Mouse (Mus musculus): ENCODE measurements around the gene Commd1. TPM values are rescaled to one million over a fixed set of nuclear protein-coding genes. Genes with fewer than 3 reads are reported as not detected.

Gene Commd1
- polyA plus RNA-seq, 1 experiment: 51.1 TPM

GRCm38 (mm10) chr11:22911831-22912230 lies 70.4 kb downstream of the Commd1 start:
- WGBS: 85% methylated on average over 7 of the region's 7 CpGs
- no peak for TF ChIP-seq CTCF (IDR thresholded peaks at IDR 0.05; ENCODE audit: control insufficient read depth, insufficient read depth, low read length)
- no peak for TF ChIP-seq POLR2A (IDR thresholded peaks at IDR 0.05; ENCODE audit: borderline replicate concordance, control insufficient read depth, low read depth, low read length)
- Histone ChIP-seq H3K27ac (ENCODE audit: control insufficient read depth, insufficient read depth, low read depth, low read length, poor library complexity) (no peak overlapping the region), H3K4me3 (replicated peaks; ENCODE audit: control insufficient read depth, low read depth, low read length) (no peak overlapping the region), H3K4me1 (ENCODE audit: control insufficient read depth, insufficient read depth, low read length) (no peaks in the 10 kb centered on the region; the same call in 1 of the 2 replicates)

GRCm38 (mm10) chr11:22906453-22906865 lies 75.7 kb downstream of the Commd1 start:
- H3K27ac ChIP-seq (ENCODE audit: control insufficient read depth, insufficient read depth, low read depth, low read length, poor library complexity): no peak overlapping the region
- H3K4me3 ChIP-seq (replicated peaks; ENCODE audit: control insufficient read depth, low read depth, low read length): no peak overlapping the region
- TF ChIP-seq POLR2A (IDR thresholded peaks at IDR 0.05; ENCODE audit: borderline replicate concordance, control insufficient read depth, low read depth, low read length): no peak
- TF ChIP-seq CTCF (IDR thresholded peaks at IDR 0.05; ENCODE audit: control insufficient read depth, insufficient read depth, low read length): no peak
- H3K4me1 ChIP-seq (ENCODE audit: control insufficient read depth, insufficient read depth, low read length): no peaks in the 10 kb centered on the region; the same call in 1 of the 2 replicates

- no peak overlapping the region for H3K27ac ChIP-seq (ENCODE audit: control insufficient read depth, insufficient read depth, low read depth, low read length, poor library complexity)
- WGBS: 69% methylated on average over 2 of the region's 2 CpGs
- TF ChIP-seq POLR2A (IDR thresholded peaks at IDR 0.05; ENCODE audit: borderline replicate concordance, control insufficient read depth, low read depth, low read length) (no peak), CTCF (IDR thresholded peaks at IDR 0.05; ENCODE audit: control insufficient read depth, insufficient read depth, low read length) (no peak)
These were observed 79.3 kb downstream of the Commd1 start for GRCm38 (mm10) chr11:22902923-22903322.

GRCm38 (mm10) chr11:22900041-22900440 lies 82.1 kb downstream of the Commd1 start:
- H3K4me3 ChIP-seq (replicated peaks; ENCODE audit: control insufficient read depth, low read depth, low read length): no peak overlapping the region
- no peak for TF ChIP-seq CTCF (IDR thresholded peaks at IDR 0.05; ENCODE audit: control insufficient read depth, insufficient read depth, low read length)
- no peak for TF ChIP-seq POLR2A (IDR thresholded peaks at IDR 0.05; ENCODE audit: borderline replicate concordance, control insufficient read depth, low read depth, low read length)
- no peak overlapping the region for H3K27ac ChIP-seq (ENCODE audit: control insufficient read depth, insufficient read depth, low read depth, low read length, poor library complexity)
- peaks cover 1% of the 10 kb centered on the region; the same call in 1 of the 2 replicates for H3K4me1 ChIP-seq (ENCODE audit: control insufficient read depth, insufficient read depth, low read length)
- WGBS: 53% methylated on average over 3 of the region's 3 CpGs

More at GRCm38 (mm10) chr11:22902923-22903322, 79.3 kb downstream of the Commd1 start:
- Histone ChIP-seq H3K4me3 (replicated peaks; ENCODE audit: control insufficient read depth, low read depth, low read length) (no peak overlapping the region), H3K4me1 (ENCODE audit: control insufficient read depth, insufficient read depth, low read length) (no peaks in the 10 kb centered on the region; the same call in 1 of the 2 replicates)

- TF ChIP-seq POLR2A (IDR thresholded peaks at IDR 0.05; ENCODE audit: borderline replicate concordance, control insufficient read depth, low read depth, low read length) (no peak), CTCF (IDR thresholded peaks at IDR 0.05; ENCODE audit: control insufficient read depth, insufficient read depth, low read length) (no peak)
- H3K27ac ChIP-seq (ENCODE audit: control insufficient read depth, insufficient read depth, low read depth, low read length, poor library complexity): no peak overlapping the region
- peaks cover 3% of the 10 kb centered on the region; the same call in 1 of the 2 replicates for H3K4me1 ChIP-seq (ENCODE audit: control insufficient read depth, insufficient read depth, low read length)
- no peak overlapping the region for H3K4me3 ChIP-seq (replicated peaks; ENCODE audit: control insufficient read depth, low read depth, low read length)
- WGBS: 58% methylated on average over 4 of the region's 4 CpGs
These were observed 84.5 kb downstream of the Commd1 start for GRCm38 (mm10) chr11:22897642-22898041.

- Histone ChIP-seq H3K4me3 (replicated peaks; ENCODE audit: control insufficient read depth, low read depth, low read length) (no peak overlapping the region), H3K4me1 (ENCODE audit: control insufficient read depth, insufficient read depth, low read length) (peaks cover 3% of the 10 kb centered on the region; the same call in 1 of the 2 replicates), H3K27ac (ENCODE audit: control insufficient read depth, insufficient read depth, low read depth, low read length, poor library complexity) (no peak overlapping the region)
- 46% methylated on average over 4 of the region's 4 CpGs for WGBS
- TF ChIP-seq POLR2A (IDR thresholded peaks at IDR 0.05; ENCODE audit: borderline replicate concordance, control insufficient read depth, low read depth, low read length) (no peak), CTCF (IDR thresholded peaks at IDR 0.05; ENCODE audit: control insufficient read depth, insufficient read depth, low read length) (no peak)
These were observed 85.1 kb downstream of the Commd1 start for GRCm38 (mm10) chr11:22897127-22897526.

GRCm38 (mm10) chr11:22893075-22893474 lies 89.1 kb downstream of the Commd1 start:
- no peak overlapping the region for H3K4me3 ChIP-seq (replicated peaks; ENCODE audit: control insufficient read depth, low read depth, low read length)
- peaks cover 7% of the 10 kb centered on the region; the same call in 1 of the 2 replicates for H3K4me1 ChIP-seq (ENCODE audit: control insufficient read depth, insufficient read depth, low read length)
- TF ChIP-seq POLR2A (IDR thresholded peaks at IDR 0.05; ENCODE audit: borderline replicate concordance, control insufficient read depth, low read depth, low read length) (no peak), CTCF (IDR thresholded peaks at IDR 0.05; ENCODE audit: control insufficient read depth, insufficient read depth, low read length) (no peak)
- no peak overlapping the region for H3K27ac ChIP-seq (ENCODE audit: control insufficient read depth, insufficient read depth, low read depth, low read length, poor library complexity)
- WGBS: 54% methylated on average over 3 of the region's 3 CpGs

GRCm38 (mm10) chr11:22892466-22892865 lies 89.7 kb downstream of the Commd1 start:
- no peak overlapping the region for H3K4me3 ChIP-seq (replicated peaks; ENCODE audit: control insufficient read depth, low read depth, low read length)
- peaks cover 6% of the 10 kb centered on the region; the same call in 1 of the 2 replicates for H3K4me1 ChIP-seq (ENCODE audit: control insufficient read depth, insufficient read depth, low read length)
- H3K27ac ChIP-seq (ENCODE audit: control insufficient read depth, insufficient read depth, low read depth, low read length, poor library complexity): no peak overlapping the region
- WGBS: 59% methylated on average over 6 of the region's 6 CpGs
- no peak for TF ChIP-seq CTCF (IDR thresholded peaks at IDR 0.05; ENCODE audit: control insufficient read depth, insufficient read depth, low read length)
- no peak for TF ChIP-seq POLR2A (IDR thresholded peaks at IDR 0.05; ENCODE audit: borderline replicate concordance, control insufficient read depth, low read depth, low read length)

- TF ChIP-seq CTCF (IDR thresholded peaks at IDR 0.05; ENCODE audit: control insufficient read depth, insufficient read depth, low read length): no peak
- no peak for TF ChIP-seq POLR2A (IDR thresholded peaks at IDR 0.05; ENCODE audit: borderline replicate concordance, control insufficient read depth, low read depth, low read length)
- Histone ChIP-seq H3K4me3 (replicated peaks; ENCODE audit: control insufficient read depth, low read depth, low read length) (no peak overlapping the region), H3K4me1 (ENCODE audit: control insufficient read depth, insufficient read depth, low read length) (peaks cover 6% of the 10 kb centered on the region; the same call in 1 of the 2 replicates), H3K27ac (ENCODE audit: control insufficient read depth, insufficient read depth, low read depth, low read length, poor library complexity) (no peak overlapping the region)
- WGBS: 35% methylated on average over 7 of the region's 7 CpGs
These were observed 90.3 kb downstream of the Commd1 start for GRCm38 (mm10) chr11:22891876-22892275.
